Mouse (Mus musculus): ENCODE measurements around the gene Pex5. TPM values are rescaled to one million over a fixed set of nuclear protein-coding genes. Genes with fewer than 3 reads are reported as not detected.

The Pex5 gene
- polyA plus RNA-seq, 1 experiment from 2014 or later = 26.5 TPM

Other genes starting within 250 kb of the Pex5 start
- gene Vmn2r27, start 183.2 kb downstream of the Pex5 start, polyA plus RNA-seq (2016; fragmentation: Nextera tagmentation; extraction: Ambion mirVana) = not detected in 2 replicates
- 0.05 and 0.06 TPM in 2 replicates for gene Cd163, start 110.4 kb downstream of the Pex5 start, polyA plus RNA-seq (2016; fragmentation: Nextera tagmentation; extraction: Ambion mirVana)
- 4.1 and 5.0 TPM in 2 replicates for gene Clstn3, start 49.7 kb upstream of the Pex5 start, polyA plus RNA-seq (2016; fragmentation: Nextera tagmentation; extraction: Ambion mirVana)
- 4.4 and 4.5 TPM in 2 replicates for gene C1rl, start 78.0 kb upstream of the Pex5 start, polyA plus RNA-seq (2016; fragmentation: Nextera tagmentation; extraction: Ambion mirVana)
- 4.5 and 4.6 TPM in 2 replicates for gene C1ra, start 97.3 kb upstream of the Pex5 start, polyA plus RNA-seq (2016; fragmentation: Nextera tagmentation; extraction: Ambion mirVana)
- 15.9 and 16.6 TPM in 2 replicates for gene C1s1, start 127.3 kb upstream of the Pex5 start, polyA plus RNA-seq (2016; fragmentation: Nextera tagmentation; extraction: Ambion mirVana)
- gene C1rb, start 155.2 kb upstream of the Pex5 start, polyA plus RNA-seq (2016; fragmentation: Nextera tagmentation; extraction: Ambion mirVana) = not detected in 2 replicates
- not detected in 2 replicates for gene C1s2, start 221.0 kb upstream of the Pex5 start, polyA plus RNA-seq (2016; fragmentation: Nextera tagmentation; extraction: Ambion mirVana)
- 67.1 and 74.5 TPM in 2 replicates for gene Lpcat3, start 248.0 kb upstream of the Pex5 start, polyA plus RNA-seq (2016; fragmentation: Nextera tagmentation; extraction: Ambion mirVana)

Measured in liver, embryonic 12.5 days (tissue).